Mouse (Mus musculus) ovary, postnatal 36 days (tissue): ENCODE results near the gene Tmem160.

Experiments used
- DNase-seq: peaks from one replicate; pipeline ENCODE4 v3.0.0; 2022; ENCODE audit warnings: low spot score, mixed read lengths

Tmem160 gene

DNA sequence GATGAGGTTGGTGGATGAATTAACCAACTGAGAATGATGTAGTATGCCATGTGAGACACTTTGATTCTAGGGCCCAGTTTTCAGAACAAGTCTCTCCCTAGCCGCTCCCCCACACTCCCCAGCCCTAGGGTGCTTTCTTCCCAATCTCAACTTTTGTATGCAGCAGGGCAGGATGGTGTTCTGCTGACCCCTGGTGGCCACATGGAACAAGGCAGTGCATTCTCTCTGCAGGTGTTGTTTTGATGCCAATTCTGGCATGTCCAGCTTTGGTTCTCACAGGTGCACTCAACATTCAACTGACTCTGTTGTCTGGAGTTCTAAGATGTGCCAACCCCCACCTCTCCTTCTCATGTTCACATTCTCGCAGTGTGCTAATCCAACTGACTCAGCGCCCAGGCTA, 39.2 kb downstream of the Tmem160 start:
- DNase-seq: peak; percentile 46

GRCm38 (mm10) chr7:16492211-16492610, 39.6 kb downstream of the Tmem160 start:
- no peak for DNase-seq

DNA sequence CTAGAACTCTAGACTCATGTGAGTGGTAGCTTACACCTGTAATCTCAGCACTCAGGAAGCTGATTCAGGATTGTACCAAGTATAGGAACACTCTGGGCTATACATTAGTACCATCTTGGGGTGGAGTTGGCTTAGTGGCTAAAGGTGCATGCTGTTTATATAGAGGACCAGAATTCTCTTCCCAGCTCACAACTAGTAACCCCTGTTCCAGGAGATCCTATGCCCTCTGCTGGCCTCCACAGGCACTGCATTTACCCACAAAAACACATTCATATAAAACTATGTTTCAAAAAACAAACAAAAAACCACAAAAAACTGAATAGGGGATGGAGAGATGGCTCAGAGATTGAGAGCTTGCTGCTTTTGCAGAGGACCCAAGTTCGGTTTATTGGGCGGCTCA, 40.8 kb downstream of the Tmem160 start:
- DNase-seq: peak; percentile 27

- no peak for DNase-seq
Measured at GRCm38 (mm10) chr7:16496260-16496659, 43.7 kb downstream of the Tmem160 start.

- DNase-seq: no peak
Measured at GRCm38 (mm10) chr7:16499671-16500104, 47.1 kb downstream of the Tmem160 start.

GRCm38 (mm10) chr7:16501571-16501970, 49.0 kb downstream of the Tmem160 start:
- no peak for DNase-seq

GRCm38 (mm10) chr7:16504573-16505225, 52.1 kb downstream of the Tmem160 start:
- no peak for DNase-seq
